Mouse (Mus musculus): ENCODE measurements around the gene Exoc6b. TPM values are rescaled to one million over a fixed set of nuclear protein-coding genes. Genes with fewer than 3 reads are reported as not detected.

Exoc6b gene
- polyA plus RNA-seq, 1 experiment, result 41.9 TPM

GRCm38 (mm10) chr6:84779987-84780386 lies 289.3 kb downstream of the Exoc6b start:
- Histone ChIP-seq H3K9ac (ENCODE audit: low read depth, poor library complexity, severe bottlenecking) (no peak overlapping the region), H3K27ac (ENCODE audit: insufficient read depth, low read length) (no peak overlapping the region), H3K4me1 (ENCODE audit: control insufficient read depth, insufficient read depth, low read length) (no peaks in the 10 kb centered on the region)

GRCm38 (mm10) chr6:84778970-84779369 lies 290.3 kb downstream of the Exoc6b start:
- no peak for TF ChIP-seq CTCF (IDR thresholded peaks at IDR 0.05; ENCODE audit: low read depth, low read length)
- no peak for TF ChIP-seq POLR2A (IDR thresholded peaks at IDR 0.05; ENCODE audit: insufficient read depth, low read length)
- TF ChIP-seq EP300 (IDR thresholded peaks at IDR 0.05; ENCODE audit: insufficient read depth, low read depth, low read length), result no peak
- Histone ChIP-seq H3K9me3 (replicated peaks; ENCODE audit: control insufficient read depth, insufficient read depth, low read length, poor library complexity, severe bottlenecking) (no peaks in the 10 kb centered on the region), H3K4me3 (ENCODE audit: low read depth, low read length) (no peak overlapping the region), H3K9ac (ENCODE audit: low read depth, poor library complexity, severe bottlenecking) (no peak overlapping the region), H3K27me3 (ENCODE audit: control insufficient read depth, insufficient read depth, low read length, poor library complexity, severe bottlenecking) (no peaks in the 10 kb centered on the region), H3K36me3 (ENCODE audit: control insufficient read depth, insufficient read depth, low read length, poor library complexity, severe bottlenecking) (no peaks in the 10 kb centered on the region), H3K4me1 (ENCODE audit: control insufficient read depth, insufficient read depth, low read length) (no peaks in the 10 kb centered on the region), H3K27ac (ENCODE audit: insufficient read depth, low read length) (no peak overlapping the region)

More at GRCm38 (mm10) chr6:84779987-84780386, 289.3 kb downstream of the Exoc6b start:
- Histone ChIP-seq H3K4me3 (ENCODE audit: low read depth, low read length) (no peak overlapping the region), H3K9me3 (replicated peaks; ENCODE audit: control insufficient read depth, insufficient read depth, low read length, poor library complexity, severe bottlenecking) (no peaks in the 10 kb centered on the region), H3K27me3 (ENCODE audit: control insufficient read depth, insufficient read depth, low read length, poor library complexity, severe bottlenecking) (no peaks in the 10 kb centered on the region), H3K36me3 (ENCODE audit: control insufficient read depth, insufficient read depth, low read length, poor library complexity, severe bottlenecking) (no peaks in the 10 kb centered on the region)
- TF ChIP-seq POLR2A (IDR thresholded peaks at IDR 0.05; ENCODE audit: insufficient read depth, low read length) (no peak), EP300 (IDR thresholded peaks at IDR 0.05; ENCODE audit: insufficient read depth, low read depth, low read length) (no peak), CTCF (IDR thresholded peaks at IDR 0.05; ENCODE audit: low read depth, low read length) (no peak)

GRCm38 (mm10) chr6:84775908-84776307 lies 293.4 kb downstream of the Exoc6b start:
- no peak overlapping the region for H3K27ac ChIP-seq (ENCODE audit: insufficient read depth, low read length)
- H3K9me3 ChIP-seq (replicated peaks; ENCODE audit: control insufficient read depth, insufficient read depth, low read length, poor library complexity, severe bottlenecking), result no peaks in the 10 kb centered on the region
- H3K9ac ChIP-seq (ENCODE audit: low read depth, poor library complexity, severe bottlenecking), result no peak overlapping the region
- H3K4me3 ChIP-seq (ENCODE audit: low read depth, low read length), result no peak overlapping the region
- no peaks in the 10 kb centered on the region for H3K36me3 ChIP-seq (ENCODE audit: control insufficient read depth, insufficient read depth, low read length, poor library complexity, severe bottlenecking)
- no peaks in the 10 kb centered on the region for H3K27me3 ChIP-seq (ENCODE audit: control insufficient read depth, insufficient read depth, low read length, poor library complexity, severe bottlenecking)
- no peaks in the 10 kb centered on the region for H3K4me1 ChIP-seq (ENCODE audit: control insufficient read depth, insufficient read depth, low read length)
- TF ChIP-seq POLR2A (IDR thresholded peaks at IDR 0.05; ENCODE audit: insufficient read depth, low read length), result no peak

- H3K27me3 ChIP-seq (ENCODE audit: control insufficient read depth, insufficient read depth, low read length, poor library complexity, severe bottlenecking), result no peaks in the 10 kb centered on the region
- no peaks in the 10 kb centered on the region for H3K36me3 ChIP-seq (ENCODE audit: control insufficient read depth, insufficient read depth, low read length, poor library complexity, severe bottlenecking)
- H3K27ac ChIP-seq (ENCODE audit: insufficient read depth, low read length), result no peak overlapping the region
- no peak overlapping the region for H3K9ac ChIP-seq (ENCODE audit: low read depth, poor library complexity, severe bottlenecking)
- TF ChIP-seq CTCF (IDR thresholded peaks at IDR 0.05; ENCODE audit: low read depth, low read length) (no peak), EP300 (IDR thresholded peaks at IDR 0.05; ENCODE audit: insufficient read depth, low read depth, low read length) (no peak), POLR2A (IDR thresholded peaks at IDR 0.05; ENCODE audit: insufficient read depth, low read length) (no peak)
- no peak overlapping the region for H3K4me3 ChIP-seq (ENCODE audit: low read depth, low read length)
- H3K4me1 ChIP-seq (ENCODE audit: control insufficient read depth, insufficient read depth, low read length), result no peaks in the 10 kb centered on the region
- no peaks in the 10 kb centered on the region for H3K9me3 ChIP-seq (replicated peaks; ENCODE audit: control insufficient read depth, insufficient read depth, low read length, poor library complexity, severe bottlenecking)
These were observed 314.0 kb downstream of the Exoc6b start for GRCm38 (mm10) chr6:84755266-84755665.

GRCm38 (mm10) chr6:84752806-84753420 lies 316.4 kb downstream of the Exoc6b start:
- no peaks in the 10 kb centered on the region for H3K4me1 ChIP-seq (ENCODE audit: control insufficient read depth, insufficient read depth, low read length)
- H3K9me3 ChIP-seq (replicated peaks; ENCODE audit: control insufficient read depth, insufficient read depth, low read length, poor library complexity, severe bottlenecking), result no peaks in the 10 kb centered on the region
- H3K27ac ChIP-seq (ENCODE audit: insufficient read depth, low read length), result no peak overlapping the region
- no peak for TF ChIP-seq EP300 (IDR thresholded peaks at IDR 0.05; ENCODE audit: insufficient read depth, low read depth, low read length)
- TF ChIP-seq CTCF (IDR thresholded peaks at IDR 0.05; ENCODE audit: low read depth, low read length), result no peak
- TF ChIP-seq POLR2A (IDR thresholded peaks at IDR 0.05; ENCODE audit: insufficient read depth, low read length), result no peak
- no peaks in the 10 kb centered on the region for H3K36me3 ChIP-seq (ENCODE audit: control insufficient read depth, insufficient read depth, low read length, poor library complexity, severe bottlenecking)
- no peaks in the 10 kb centered on the region for H3K27me3 ChIP-seq (ENCODE audit: control insufficient read depth, insufficient read depth, low read length, poor library complexity, severe bottlenecking)
- no peak overlapping the region for H3K4me3 ChIP-seq (ENCODE audit: low read depth, low read length)
- no peak overlapping the region for H3K9ac ChIP-seq (ENCODE audit: low read depth, poor library complexity, severe bottlenecking)

- Histone ChIP-seq H3K4me1 (ENCODE audit: control insufficient read depth, insufficient read depth, low read length) (no peaks in the 10 kb centered on the region), H3K9ac (ENCODE audit: low read depth, poor library complexity, severe bottlenecking) (no peak overlapping the region), H3K36me3 (ENCODE audit: control insufficient read depth, insufficient read depth, low read length, poor library complexity, severe bottlenecking) (no peaks in the 10 kb centered on the region), H3K9me3 (replicated peaks; ENCODE audit: control insufficient read depth, insufficient read depth, low read length, poor library complexity, severe bottlenecking) (no peaks in the 10 kb centered on the region), H3K27ac (ENCODE audit: insufficient read depth, low read length) (no peak overlapping the region), H3K4me3 (ENCODE audit: low read depth, low read length) (no peak overlapping the region), H3K27me3 (ENCODE audit: control insufficient read depth, insufficient read depth, low read length, poor library complexity, severe bottlenecking) (no peaks in the 10 kb centered on the region)
- TF ChIP-seq POLR2A (IDR thresholded peaks at IDR 0.05; ENCODE audit: insufficient read depth, low read length), result no peak
- no peak for TF ChIP-seq CTCF (IDR thresholded peaks at IDR 0.05; ENCODE audit: low read depth, low read length)
- no peak for TF ChIP-seq EP300 (IDR thresholded peaks at IDR 0.05; ENCODE audit: insufficient read depth, low read depth, low read length)
These were observed 317.9 kb downstream of the Exoc6b start for GRCm38 (mm10) chr6:84751409-84751808.
